Mouse (Mus musculus) adrenal gland, postnatal 4 days (tissue): ENCODE data around the gene Ppp1r16b. TPM values are rescaled to one million over a fixed set of nuclear protein-coding genes. Genes with fewer than 3 reads are reported as not detected.

Experiments used
- DNase-seq, 2 experiments: peaks; one replicate each; pipeline ENCODE4 v3.0.0; 2021 to 2022; ENCODE audit warnings: low spot score in 2 of 2, mixed read lengths in 2 of 2
- long read RNA-seq, 2 experiments: library from polyadenylated mRNA; stranded (forward); transcript quantifications; one replicate each; pipeline ENCODE4 v2.0.0; 2021
- total RNA-seq, 2 experiments: library from RNA; stranded (reverse); gene quantifications; 2 replicates each; pipeline ENCODE4 v1.2.3; 2021

Ppp1r16b gene
- 10 to 100 TPM; 15.7 to 16.9 TPM for total RNA-seq
- long read RNA-seq, experiment 1, partial matches to known transcripts = 0 of 4 reads
- long read RNA-seq, experiment 1, other reads (novel, unspliced or antisense) = 4 of 4 reads
- long read RNA-seq, experiment 2, partial matches to known transcripts = 2 of 8 reads
- long read RNA-seq, experiment 2, other reads (novel, unspliced or antisense) = 6 of 8 reads

GRCm38 (mm10) chr2:158665098-158665497, at the start of gene Ppp1r16b:
Ppp1r16b (plus strand) TSS chr2:158665398.
- DNase-seq = no peak

- no peak for DNase-seq
Measured at GRCm38 (mm10) chr2:158615702-158616101, 49.5 kb upstream of the Ppp1r16b start.

- no peak for DNase-seq
Measured at GRCm38 (mm10) chr2:158616296-158616695, 48.9 kb upstream of the Ppp1r16b start.

GRCm38 (mm10) chr2:158616790-158617189, 48.4 kb upstream of the Ppp1r16b start:
- DNase-seq = no peak

- peak; percentile 60 to 84 for DNase-seq
Measured at GRCm38 (mm10) chr2:158624718-158625222, 40.4 kb upstream of the Ppp1r16b start, which contains the start of gene Actr5. Actr5 (plus strand) TSS chr2:158624888.

- no peak for DNase-seq
Measured at GRCm38 (mm10) chr2:158625231-158625630, 40.0 kb upstream of the Ppp1r16b start.

GRCm38 (mm10) chr2:158625697-158626096, 39.5 kb upstream of the Ppp1r16b start:
- DNase-seq = no peak

- no peak for DNase-seq
Measured at GRCm38 (mm10) chr2:158628858-158629257, 36.3 kb upstream of the Ppp1r16b start.

- DNase-seq = no peak
Measured at GRCm38 (mm10) chr2:158629414-158629813, 35.8 kb upstream of the Ppp1r16b start.

GRCm38 (mm10) chr2:158631873-158632272, 33.3 kb upstream of the Ppp1r16b start:
- DNase-seq = no peak

- DNase-seq = peak in 1 of 2 experiments; percentile 38
Measured at GRCm38 (mm10) chr2:158641869-158642268, 23.3 kb upstream of the Ppp1r16b start.

- no peak for DNase-seq
Measured at GRCm38 (mm10) chr2:158642587-158642986, 22.6 kb upstream of the Ppp1r16b start.

- no peak for DNase-seq
Measured at GRCm38 (mm10) chr2:158643791-158644190, 21.4 kb upstream of the Ppp1r16b start.

- no peak for DNase-seq
Measured at GRCm38 (mm10) chr2:158651159-158651908, 13.9 kb upstream of the Ppp1r16b start.

GRCm38 (mm10) chr2:158652985-158653384, 12.2 kb upstream of the Ppp1r16b start:
- peak in 1 of 2 experiments; percentile 45 for DNase-seq

- DNase-seq = no peak
Measured at GRCm38 (mm10) chr2:158654717-158655116, 10.5 kb upstream of the Ppp1r16b start.

- no peak for DNase-seq
Measured at GRCm38 (mm10) chr2:158655806-158656205, 9.4 kb upstream of the Ppp1r16b start.

GRCm38 (mm10) chr2:158658822-158659221, 6.4 kb upstream of the Ppp1r16b start:
- DNase-seq = peak in 1 of 2 experiments; percentile 20

- DNase-seq = no peak
Measured at GRCm38 (mm10) chr2:158659346-158659745, 5.9 kb upstream of the Ppp1r16b start.

GRCm38 (mm10) chr2:158666071-158666800, 1.0 kb downstream of the Ppp1r16b start:
- no peak for DNase-seq

- DNase-seq = no peak
Measured at GRCm38 (mm10) chr2:158667022-158667670, 1.9 kb downstream of the Ppp1r16b start.
